Comparison of ENCODE assay signal across 1 mouse cellular context in genomic region chr17:29262259-29262649, GRCm38 (mm10).
TF ChIP-seq lines count a peak whose summit lies in the region.

No protein-coding gene starts in this region.

TF ChIP-seq in CH12.LX, 34 proteins besides CTCF, POLR2A, EP300 and RAD21:
- no peak for TF ChIP-seq PAX5 (IDR thresholded peaks at IDR 0.05; ENCODE audit: low read length)
- TF ChIP-seq KAT2A (IDR thresholded peaks at IDR 0.05; ENCODE audit: insufficient replicate concordance, low read length) = no peak
- no peak for TF ChIP-seq SIN3A (IDR thresholded peaks at IDR 0.05; ENCODE audit: low read length)
- TF ChIP-seq MYC (IDR thresholded peaks at IDR 0.05; ENCODE audit: low read depth, low read length) = no peak
- no peak for TF ChIP-seq TCF12 (IDR thresholded peaks at IDR 0.05; ENCODE audit: low read depth, low read length)
- no peak for TF ChIP-seq ZKSCAN1 (IDR thresholded peaks at IDR 0.05; ENCODE audit: borderline replicate concordance, low read depth, low read length)
- TF ChIP-seq ELF1 (IDR thresholded peaks at IDR 0.05; ENCODE audit: low read depth, low read length) = no peak
